Mouse (Mus musculus) liver, postnatal 0 days (tissue): ENCODE results near the gene Cops7a.

Source experiments
- CTCF ChIP-seq: sonication (generic); IDR thresholded peaks from 2 replicates; pipeline ENCODE4 v1.5.1; 2016; ENCODE audit warnings: antibody characterized with exemption, low read depth
- EP300 ChIP-seq: IDR thresholded peaks from 2 replicates; pipeline ENCODE4 v1.6.1; 2016; ENCODE audit warnings: antibody characterized with exemption, low read depth, mild to moderate bottlenecking

DNA sequence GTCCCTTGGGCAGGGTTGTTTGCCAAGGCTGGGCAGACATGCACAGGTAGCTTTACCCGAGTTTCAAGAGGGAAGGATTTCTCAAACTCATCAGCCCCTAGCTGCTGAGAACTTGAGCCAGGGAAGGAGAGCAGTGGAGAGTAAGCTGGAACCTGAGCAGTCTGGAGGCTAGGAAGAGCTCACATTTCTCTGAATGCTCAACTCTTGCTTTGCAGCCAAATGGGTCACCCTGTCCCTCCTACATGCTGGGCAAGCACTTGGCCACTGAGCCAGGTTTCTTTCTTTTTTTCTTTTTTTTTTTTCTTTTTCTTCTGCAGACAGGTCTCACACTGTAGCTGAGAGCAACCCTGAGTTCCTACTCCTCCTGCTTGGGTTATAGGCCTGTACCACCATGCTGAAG, 28.7 kb downstream of the Cops7a start:
- TF ChIP-seq EP300 (no peak), CTCF (no peak)
